Mouse (Mus musculus) kidney, postnatal 36 days (tissue): ENCODE measurements around the gene Ncam2.

Experiments
- DNase-seq, 2 experiments: peaks; one replicate each; pipeline ENCODE4 v3.0.0; 2021 to 2022; ENCODE audit warnings: mixed read lengths in 2 of 2

Gene Ncam2

GRCm38 (mm10) chr16:81303806-81304205, 103.3 kb downstream of the Ncam2 start:
- DNase-seq = no peak

GRCm38 (mm10) chr16:81309215-81309614, 108.7 kb downstream of the Ncam2 start:
- no peak for DNase-seq

- DNase-seq = no peak
These were observed 118.5 kb downstream of the Ncam2 start for GRCm38 (mm10) chr16:81319037-81319436.

GRCm38 (mm10) chr16:81330539-81330938, 130.0 kb downstream of the Ncam2 start:
- DNase-seq = peak; percentile 20 to 73

- DNase-seq = no peak
These were observed 165.4 kb downstream of the Ncam2 start for GRCm38 (mm10) chr16:81365901-81366300.

GRCm38 (mm10) chr16:81374234-81374633, 173.7 kb downstream of the Ncam2 start:
- no peak for DNase-seq

GRCm38 (mm10) chr16:81380434-81380833, 179.9 kb downstream of the Ncam2 start:
- DNase-seq = no peak

GRCm38 (mm10) chr16:81388646-81389045, 188.1 kb downstream of the Ncam2 start:
- no peak for DNase-seq

GRCm38 (mm10) chr16:81434559-81434958, 234.1 kb downstream of the Ncam2 start:
- no peak for DNase-seq

GRCm38 (mm10) chr16:81437091-81437867, 236.8 kb downstream of the Ncam2 start:
- peak; percentile 0 to 2 for DNase-seq

GRCm38 (mm10) chr16:81437868-81438249, 237.4 kb downstream of the Ncam2 start:
- DNase-seq = no peak

GRCm38 (mm10) chr16:81450851-81451250, 250.4 kb downstream of the Ncam2 start:
- DNase-seq = no peak

GRCm38 (mm10) chr16:81452988-81453387, 252.5 kb downstream of the Ncam2 start:
- no peak for DNase-seq

GRCm38 (mm10) chr16:81454472-81454871, 254.0 kb downstream of the Ncam2 start:
- DNase-seq = no peak

GRCm38 (mm10) chr16:81462731-81463130, 262.2 kb downstream of the Ncam2 start:
- DNase-seq = peak in 1 of 2 experiments; percentile 26

- DNase-seq = no peak
These were observed 272.4 kb downstream of the Ncam2 start for GRCm38 (mm10) chr16:81472925-81473324.

GRCm38 (mm10) chr16:81481058-81481457, 280.6 kb downstream of the Ncam2 start:
- DNase-seq = no peak

- DNase-seq = no peak
These were observed 295.6 kb downstream of the Ncam2 start for GRCm38 (mm10) chr16:81496111-81496510.

- DNase-seq = no peak
These were observed 302.1 kb downstream of the Ncam2 start for GRCm38 (mm10) chr16:81502578-81502977.

- no peak for DNase-seq
These were observed 335.7 kb downstream of the Ncam2 start for GRCm38 (mm10) chr16:81536230-81536629.

- DNase-seq = no peak
These were observed 387.1 kb downstream of the Ncam2 start for GRCm38 (mm10) chr16:81587565-81588107.

- DNase-seq = peak in 1 of 2 experiments; percentile 9
These were observed 422.8 kb downstream of the Ncam2 start for GRCm38 (mm10) chr16:81623276-81623675.

GRCm38 (mm10) chr16:81623776-81624175, 423.3 kb downstream of the Ncam2 start:
- DNase-seq = no peak

- DNase-seq = no peak
These were observed 449.8 kb downstream of the Ncam2 start for GRCm38 (mm10) chr16:81650286-81650685.

GRCm38 (mm10) chr16:81651550-81651949, 451.1 kb downstream of the Ncam2 start:
- DNase-seq = no peak
